In genomic region chr11:93812125-93812868, GRCm38 (mm10) we compare ENCODE assay signal across 8 mouse cellular contexts.
DNase-seq lines count a peak whose midpoint lies in the region; ATAC-seq lines count a peak whose summit lies in the region.

No protein-coding gene starts in this region.

- no peaks in the 10 kb centered on the region for H3K4me1 ChIP-seq in forebrain, embryonic 12.5 days
- H3K4me1 ChIP-seq in kidney, embryonic 15.5 days, result no peaks in the 10 kb centered on the region; the same call in 1 of the 2 replicates
- H3K4me1 ChIP-seq in limb, embryonic 13.5 days, result peaks cover 2% of the 10 kb centered on the region; the same call in 1 of the 2 replicates
- H3K4me1 ChIP-seq in neural tube, embryonic 15.5 days, result no peaks in the 10 kb centered on the region

- H3K9me3 ChIP-seq in forebrain, embryonic 12.5 days, result no peaks in the 10 kb centered on the region
- no peaks in the 10 kb centered on the region for H3K9me3 ChIP-seq in kidney, embryonic 15.5 days (replicated peaks)
- H3K9me3 ChIP-seq in limb, embryonic 13.5 days, result no peaks in the 10 kb centered on the region
- H3K9me3 ChIP-seq in neural tube, embryonic 15.5 days (replicated peaks), result no peaks in the 10 kb centered on the region

- peak; percentile 17 to 58 for DNase-seq in urinary bladder, postnatal 4 days (ENCODE audit: low spot score in 2 of 2)
- DNase-seq in urinary bladder, adult 2 months (ENCODE audit: low spot score), result no peak
- peak; percentile 10 for DNase-seq in c-Kit-positive CD71-positive TER-119-positive erythroid progenitor cells, embryonic 14.5 days (ENCODE audit: low spot score)
- no peak for DNase-seq in spleen, postnatal 36 days (ENCODE audit: low spot score in 2 of 2)

- H3K9ac ChIP-seq in forebrain, embryonic 12.5 days, result no peak overlapping the region
- H3K9ac ChIP-seq in kidney, embryonic 15.5 days, result no peak overlapping the region
- no peak overlapping the region for H3K9ac ChIP-seq in limb, embryonic 13.5 days
- no peak overlapping the region for H3K9ac ChIP-seq in neural tube, embryonic 15.5 days (replicated peaks)

- H3K4me2 ChIP-seq in forebrain, embryonic 12.5 days, result no peak overlapping the region
- H3K4me2 ChIP-seq in kidney, embryonic 15.5 days, result no peak overlapping the region
- no peak overlapping the region for H3K4me2 ChIP-seq in limb, embryonic 13.5 days (replicated peaks)
- no peak overlapping the region for H3K4me2 ChIP-seq in neural tube, embryonic 15.5 days

- H3K27me3 ChIP-seq in forebrain, embryonic 12.5 days, result no peaks in the 10 kb centered on the region
- no peaks in the 10 kb centered on the region for H3K27me3 ChIP-seq in kidney, embryonic 15.5 days
- H3K27me3 ChIP-seq in limb, embryonic 13.5 days, result peaks cover 10% of the 10 kb centered on the region; the same call in 1 of the 2 replicates
- H3K27me3 ChIP-seq in neural tube, embryonic 15.5 days (replicated peaks), result no peaks in the 10 kb centered on the region

- ATAC-seq in forebrain, embryonic 12.5 days (ENCODE audit: low FRiP score), result peak; percentile 65
- 0 out of 2 replicates have a peak, but pooled peaks have one; percentile 56 for ATAC-seq in kidney, embryonic 15.5 days (replicated peaks; ENCODE audit: low FRiP score)
- ATAC-seq in limb, embryonic 13.5 days (ENCODE audit: low FRiP score, low read depth), result peak; percentile 57; the same call in 1 of the 2 replicates
- ATAC-seq in neural tube, embryonic 15.5 days (ENCODE audit: low FRiP score), result peak; percentile 61; the same call in 1 of the 2 replicates

- no peak overlapping the region for H3K4me3 ChIP-seq in forebrain, embryonic 12.5 days (replicated peaks)
- no peak overlapping the region for H3K4me3 ChIP-seq in kidney, embryonic 15.5 days (replicated peaks)
- H3K4me3 ChIP-seq in limb, embryonic 13.5 days, result no peak overlapping the region
- H3K4me3 ChIP-seq in neural tube, embryonic 15.5 days (replicated peaks), result no peak overlapping the region

- H3K36me3 ChIP-seq in forebrain, embryonic 12.5 days (replicated peaks), result no peaks in the 10 kb centered on the region
- no peaks in the 10 kb centered on the region for H3K36me3 ChIP-seq in kidney, embryonic 15.5 days
- H3K36me3 ChIP-seq in limb, embryonic 13.5 days, result no peaks in the 10 kb centered on the region
- H3K36me3 ChIP-seq in neural tube, embryonic 15.5 days, result no peaks in the 10 kb centered on the region

- H3K27ac ChIP-seq in forebrain, embryonic 12.5 days, result no peak overlapping the region
- no peak overlapping the region for H3K27ac ChIP-seq in kidney, embryonic 15.5 days
- no peak overlapping the region for H3K27ac ChIP-seq in limb, embryonic 13.5 days
- no peak overlapping the region for H3K27ac ChIP-seq in neural tube, embryonic 15.5 days (replicated peaks)

- 40% methylated on average over 11 of the region's 11 CpGs for WGBS in forebrain, embryonic 12.5 days
- WGBS in kidney, embryonic 15.5 days, result 30% methylated on average over 11 of the region's 11 CpGs
- WGBS in limb, embryonic 13.5 days, result 36% methylated on average over 11 of the region's 11 CpGs
- WGBS in neural tube, embryonic 15.5 days, result 37% methylated on average over 11 of the region's 11 CpGs

Comparison
In these comparisons a context has a peak if more than half of its experiments do, and no peak if none do; other contexts are left out.
1. DNase-seq: peak in urinary bladder, postnatal 4 days (2 of 2) and c-Kit-positive CD71-positive TER-119-positive erythroid progenitor cells, embryonic 14.5 days (single experiment); none in urinary bladder, adult 2 months (single experiment) and spleen, postnatal 36 days (0 of 2).
2. Peak in every context shown above with its lines, with median percentiles within 50 percentile points of each other: ATAC-seq.